ENCODE assay signal across 21 mouse cellular contexts in genomic region chr2:106844147-106844546, GRCm38 (mm10).
A peak's percentile ranks its signal among the peaks of the same experiment; 100 is the strongest.
DNase-seq lines count a peak whose midpoint lies in the region; ATAC-seq and TF ChIP-seq lines count a peak whose summit lies in the region.
"Had no signal": no experiment of that assay in that cellular context is flagged by ENCODE, and none has a peak within 500 bp of the region (broad histone marks: within the 10 kb centered on the region; RNA-seq: fewer than 3 reads in every experiment).

No protein-coding gene starts in this region.

- no peaks in the 10 kb centered on the region for H3K27me3 ChIP-seq in heart, embryonic 10.5 days (ENCODE audit: insufficient read depth, poor library complexity, severe bottlenecking)
- no peaks in the 10 kb centered on the region for H3K27me3 ChIP-seq in intestine, embryonic 14.5 days (replicated peaks; ENCODE audit: control insufficient read depth, insufficient read depth, low read length)
- no peaks in the 10 kb centered on the region for H3K27me3 ChIP-seq in intestine, postnatal 0 days (replicated peaks; ENCODE audit: control insufficient read depth, insufficient read depth, low read length)
- no peaks in the 10 kb centered on the region for H3K27me3 ChIP-seq in lung, embryonic 16.5 days (ENCODE audit: control insufficient read depth, insufficient read depth, low read depth, low read length)
- no peaks in the 10 kb centered on the region for H3K27me3 ChIP-seq in limb, embryonic 15.5 days
- H3K27me3 ChIP-seq: forebrain, embryonic 15.5 days had no signal

- H3K4me2 ChIP-seq in intestine, embryonic 14.5 days (ENCODE audit: low read length) = no peak overlapping the region
- no peak overlapping the region for H3K4me2 ChIP-seq in intestine, postnatal 0 days (replicated peaks; ENCODE audit: low read depth)
- H3K4me2 ChIP-seq in lung, embryonic 16.5 days (ENCODE audit: low read depth, low read length) = peak overlapping the region; percentile 30; the same call in 1 of the 2 replicates
- H3K4me2 ChIP-seq in limb, embryonic 15.5 days = no peak overlapping the region
- H3K4me2 ChIP-seq: forebrain, embryonic 15.5 days; hindbrain, embryonic 14.5 days had no signal

- peaks cover 8% of the 10 kb centered on the region; the same call in 1 of the 2 replicates for H3K36me3 ChIP-seq in heart, embryonic 10.5 days
- H3K36me3 ChIP-seq in intestine, embryonic 14.5 days (ENCODE audit: control insufficient read depth, insufficient read depth, low read length) = no peaks in the 10 kb centered on the region
- no peaks in the 10 kb centered on the region for H3K36me3 ChIP-seq in intestine, postnatal 0 days (ENCODE audit: control insufficient read depth, insufficient read depth)
- H3K36me3 ChIP-seq in lung, embryonic 16.5 days (ENCODE audit: control insufficient read depth, insufficient read depth, low read length) = no peaks in the 10 kb centered on the region
- H3K36me3 ChIP-seq in limb, embryonic 15.5 days = no peaks in the 10 kb centered on the region
- H3K36me3 ChIP-seq: forebrain, embryonic 15.5 days had no signal

- H3K4me1 ChIP-seq in heart, embryonic 10.5 days = peaks cover 61% of the 10 kb centered on the region
- H3K4me1 ChIP-seq in intestine, embryonic 14.5 days (replicated peaks; ENCODE audit: control insufficient read depth, insufficient read depth, low read length) = peaks cover 19% of the 10 kb centered on the region
- H3K4me1 ChIP-seq in intestine, postnatal 0 days (replicated peaks; ENCODE audit: control insufficient read depth, insufficient read depth, low read length) = no peaks in the 10 kb centered on the region
- H3K4me1 ChIP-seq in lung, embryonic 16.5 days (replicated peaks; ENCODE audit: control insufficient read depth, insufficient read depth, low read length) = peaks cover 17% of the 10 kb centered on the region
- peaks cover 18% of the 10 kb centered on the region for H3K4me1 ChIP-seq in limb, embryonic 15.5 days

- TF ChIP-seq CTCF in intestine, postnatal 0 days (IDR thresholded peaks at IDR 0.05; ENCODE audit: low read depth) = no peak

- DNase-seq in heart, embryonic 10.5 days (ENCODE audit: low spot score) = no peak
- DNase-seq in heart, postnatal 36 days = no peak
- DNase-seq in intestine, embryonic 14.5 days (ENCODE audit: low spot score) = no peak
- no peak for DNase-seq in lung, postnatal 14 days
- no peak for DNase-seq in left cerebral cortex, postnatal 36 days (ENCODE audit: low spot score in 2 of 2)
- DNase-seq: adrenal gland, adult 8-10 months; cerebellum, postnatal 10 days; embryo, embryonic 11 days; gastrocnemius, adult 2 months; heart, adult 11 months; kidney, adult 2 months; liver, postnatal 0 days; midbrain, embryonic 14.5 days; right cerebral cortex, adult 18-20 months had no signal

- H3K9me3 ChIP-seq in heart, embryonic 10.5 days = no peaks in the 10 kb centered on the region
- no peaks in the 10 kb centered on the region for H3K9me3 ChIP-seq in intestine, embryonic 14.5 days (ENCODE audit: control insufficient read depth, low read length)
- no peaks in the 10 kb centered on the region for H3K9me3 ChIP-seq in intestine, postnatal 0 days (ENCODE audit: control insufficient read depth)
- no peaks in the 10 kb centered on the region for H3K9me3 ChIP-seq in lung, embryonic 16.5 days (ENCODE audit: control insufficient read depth, low read length)
- no peaks in the 10 kb centered on the region for H3K9me3 ChIP-seq in limb, embryonic 15.5 days
- H3K9me3 ChIP-seq: forebrain, embryonic 15.5 days had no signal

- H3K27ac ChIP-seq in heart, embryonic 10.5 days = peak overlapping the region; percentile 69
- H3K27ac ChIP-seq in intestine, embryonic 14.5 days (ENCODE audit: low read depth) = peak overlapping the region; percentile 17; the same call in 1 of the 2 replicates
- H3K27ac ChIP-seq in intestine, postnatal 0 days (ENCODE audit: low read depth, low read length) = no peak overlapping the region
- H3K27ac ChIP-seq in lung, embryonic 16.5 days (ENCODE audit: low read length) = peak overlapping the region; percentile 68
- H3K27ac ChIP-seq in limb, embryonic 15.5 days = peak overlapping the region; percentile 54; the same call in 1 of the 2 replicates
- H3K27ac ChIP-seq: forebrain, embryonic 15.5 days; gastrocnemius, adult 2 months; hindbrain, embryonic 14.5 days; left cerebral cortex, adult 2 months had no signal

- no peak overlapping the region for H3K4me3 ChIP-seq in heart, embryonic 10.5 days
- no peak overlapping the region for H3K4me3 ChIP-seq in intestine, embryonic 14.5 days (ENCODE audit: low read depth, low read length)
- no peak overlapping the region for H3K4me3 ChIP-seq in intestine, postnatal 0 days (ENCODE audit: low read depth, low read length)
- H3K4me3 ChIP-seq in lung, embryonic 16.5 days (ENCODE audit: low read length) = no peak overlapping the region
- no peak overlapping the region for H3K4me3 ChIP-seq in limb, embryonic 15.5 days
- H3K4me3 ChIP-seq: erythroblast, embryonic 14.5 days; forebrain, embryonic 15.5 days; gastrocnemius, adult 2 months; left cerebral cortex, adult 2 months had no signal

- no peak for ATAC-seq in intestine, embryonic 14.5 days (replicated peaks; ENCODE audit: low FRiP score, low TSS enrichment, low read depth)
- no peak for ATAC-seq in intestine, postnatal 0 days
- ATAC-seq in lung, embryonic 16.5 days (ENCODE audit: low read depth) = 0 out of 2 replicates have a peak, but pooled peaks have one; percentile 27
- no peak for ATAC-seq in limb, embryonic 15.5 days (ENCODE audit: insufficient number of reproducible peaks, low FRiP score, low TSS enrichment, low read depth)
- ATAC-seq: forebrain, embryonic 15.5 days; liver, postnatal 0 days had no signal

- H3K9ac ChIP-seq in intestine, embryonic 14.5 days (ENCODE audit: low read length) = no peak overlapping the region
- no peak overlapping the region for H3K9ac ChIP-seq in intestine, postnatal 0 days (ENCODE audit: low read depth, low read length)
- H3K9ac ChIP-seq in lung, embryonic 16.5 days (ENCODE audit: low read length) = no peak overlapping the region; the same call in 1 of the 2 replicates
- no peak overlapping the region for H3K9ac ChIP-seq in limb, embryonic 15.5 days
- H3K9ac ChIP-seq: forebrain, embryonic 15.5 days; hindbrain, embryonic 14.5 days; liver, postnatal 0 days had no signal

- intact Hi-C loops in heart, postnatal 36 days (cut with DNase I) = no loop called here
- intact Hi-C loops in left cerebral cortex, postnatal 36 days (cut with DNase I) = no loop called here

- 58% methylated on average over 9 of the region's 9 CpGs for WGBS in heart, embryonic 10.5 days
- WGBS in intestine, embryonic 14.5 days = 47% methylated on average over 9 of the region's 9 CpGs
- 61% methylated on average over 9 of the region's 9 CpGs for WGBS in intestine, postnatal 0 days
- WGBS in lung, embryonic 16.5 days = 41% methylated on average over 9 of the region's 9 CpGs
- WGBS in limb, embryonic 15.5 days = 62% methylated on average over 9 of the region's 9 CpGs
